Mouse (Mus musculus) kidney, adult 2 months (tissue): ENCODE measurements around the gene Exosc2.
A peak's percentile ranks its signal among the peaks of the same experiment; 100 is the strongest.

Experiments used
- CTCF ChIP-seq: fragments of 200-500 bp; conservative IDR thresholded peaks from 2 replicates; pipeline ENCODE4 v1.5.1; 2011; ENCODE audit warnings: low read depth, mild to moderate bottlenecking, control low read depth, low read length, moderate library complexity, mixed read lengths; ENCODE audit not compliant: insufficient read depth, insufficient read length
- POLR2A ChIP-seq: fragments of 200-500 bp; IDR thresholded peaks from one replicate; pipeline ENCODE4 v1.6.1; 2011; ENCODE audit warnings: low read depth, low read length, control low read depth

GRCm38 (mm10) chr2:31688074-31688925 is 17.8 kb downstream of the Exosc2 start, which contains the start of gene Abl1:
- TF ChIP-seq POLR2A (peak; percentile 6), CTCF (peak; percentile 44)
